Mouse (Mus musculus) cerebellum, adult 11-12 months (tissue): ENCODE results near the gene Hist1h2bj.
A peak's percentile ranks its signal among the peaks of the same experiment; 100 is the strongest.
"Not testable (repeated sequence)": the region's sequence is repeated elsewhere in the genome, so short reads cannot be mapped to it uniquely, and the experiment has no call there.

ENCODE experiments used
- DNase-seq: peaks from one replicate; pipeline ENCODE4 v3.0.0; 2022

Gene Hist1h2bj

DNA sequence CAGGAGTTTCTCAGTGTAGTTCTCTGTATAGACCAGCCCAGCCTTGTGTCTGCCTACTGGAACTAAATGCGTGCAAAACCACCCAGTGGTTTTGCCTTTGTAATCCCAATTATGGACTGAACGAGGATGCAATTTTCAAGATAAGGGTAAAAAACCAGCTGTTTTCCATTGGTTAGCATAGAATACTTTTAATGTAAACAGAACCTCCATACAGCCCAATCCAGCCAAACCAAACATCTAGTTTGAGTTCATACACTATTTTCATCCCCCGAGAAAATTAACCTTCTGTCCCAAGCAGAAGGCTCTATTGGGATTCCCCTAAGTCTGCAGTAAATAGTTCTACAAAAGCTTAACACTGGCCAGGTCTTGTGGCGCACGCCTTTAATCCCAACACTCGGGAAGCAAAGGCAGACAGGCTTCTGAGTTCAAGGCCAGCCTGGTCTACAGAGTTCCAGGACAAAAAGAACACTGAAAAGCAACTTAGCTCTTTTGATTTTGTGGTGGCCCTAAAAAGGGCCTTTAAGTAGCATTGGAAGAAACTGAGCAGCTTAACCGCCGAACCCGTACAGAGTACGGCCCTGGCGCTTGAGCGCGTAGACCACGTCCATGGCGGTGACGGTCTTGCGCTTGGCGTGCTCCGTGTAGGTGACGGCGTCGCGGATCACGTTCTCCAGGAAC, 2.4 kb upstream of the Hist1h2bj start:
- DNase-seq: no peak

GRCm38 (mm10) chr13:22041142-22041536, 1.9 kb upstream of the Hist1h2bj start, which contains the start of gene Hist1h4i:
Gene Hist1h4i (minus strand): TSS chr13:22041362.
- DNase-seq: peak; percentile 96

DNA sequence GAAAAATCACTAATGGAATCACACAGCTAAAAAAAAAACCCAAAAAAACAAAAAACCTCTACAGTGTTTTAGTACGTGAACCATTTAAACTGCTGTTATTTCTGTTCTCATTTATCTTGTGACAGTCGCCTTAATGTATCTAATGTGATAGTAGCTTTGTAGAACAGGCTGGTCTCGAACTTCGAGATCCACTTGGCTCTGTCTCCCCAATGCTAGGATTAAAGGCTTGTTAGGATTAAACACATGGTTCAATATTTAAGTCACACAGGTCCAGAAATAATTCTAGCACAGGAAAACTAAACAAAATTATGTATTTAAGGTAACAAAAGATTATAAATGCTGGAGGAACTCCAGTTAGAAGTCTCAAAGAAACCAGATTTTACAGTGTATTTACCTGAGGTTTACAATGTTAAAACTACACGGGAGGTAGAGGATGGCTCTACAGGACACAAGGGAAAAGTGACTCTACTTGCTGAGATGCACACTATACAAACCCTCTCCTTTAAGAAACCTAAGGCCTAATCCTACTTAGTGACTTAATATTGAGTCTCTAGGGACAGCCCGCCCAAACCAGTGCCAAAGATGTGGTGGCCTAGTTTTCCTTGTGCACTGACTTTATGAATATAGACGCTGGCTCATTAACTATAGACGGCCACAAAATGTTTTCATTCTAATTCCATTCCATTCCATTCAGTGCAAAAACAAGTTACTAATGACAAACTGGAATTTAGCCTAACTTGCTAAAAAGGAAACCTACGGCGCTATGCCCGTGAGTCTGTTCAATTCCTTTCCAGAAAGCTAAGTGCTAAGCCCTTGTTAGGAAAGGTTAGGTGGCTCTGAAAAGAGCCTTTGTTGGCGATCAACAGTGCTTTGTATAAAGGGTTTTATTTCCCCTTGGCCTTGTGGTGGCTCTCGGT, 1.1 kb upstream of the Hist1h2bj start:
- DNase-seq: peak; percentile 42

GRCm38 (mm10) chr13:22043503-22044431, 753 bp downstream of the Hist1h2bj start:
- peak; percentile 45 for DNase-seq

DNA sequence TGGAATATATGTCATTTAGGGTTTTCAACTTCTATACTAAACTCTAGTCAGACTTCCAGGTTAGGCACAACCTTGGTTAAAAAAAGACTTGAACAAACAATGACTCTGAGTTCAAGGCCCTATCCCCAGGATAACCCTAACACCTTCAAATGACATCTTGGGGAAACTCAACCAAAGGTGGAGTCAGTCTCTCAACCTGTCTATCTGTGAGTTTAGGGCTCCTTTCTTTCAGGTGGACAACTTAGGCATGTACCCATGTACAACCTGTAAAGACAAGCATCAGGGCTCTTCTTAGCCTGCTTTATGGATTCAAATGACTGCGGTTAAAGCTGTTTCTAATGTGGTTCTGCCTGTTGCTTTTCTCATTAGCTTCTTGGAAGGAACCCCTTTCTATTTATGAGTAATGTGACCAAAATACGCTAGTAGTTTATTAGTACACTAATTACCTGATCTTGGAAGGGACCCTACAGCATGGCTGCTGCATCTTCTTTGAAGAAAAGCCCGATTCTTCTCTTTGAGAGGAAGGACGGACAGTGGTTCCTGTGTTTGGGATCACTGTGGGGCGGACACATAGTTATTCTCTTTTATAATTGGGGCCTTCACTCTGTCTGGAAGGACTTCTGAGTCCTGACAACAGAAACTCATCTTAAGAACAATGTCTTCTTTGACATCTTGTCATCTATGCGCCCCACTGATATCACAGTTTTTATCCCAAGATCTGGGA, 1.6 kb downstream of the Hist1h2bj start:
- no peak for DNase-seq

- DNase-seq: no peak
Measured at GRCm38 (mm10) chr13:22045311-22045710, 2.3 kb downstream of the Hist1h2bj start.

- DNase-seq: no peak
Measured at GRCm38 (mm10) chr13:22049041-22049440, 6.0 kb downstream of the Hist1h2bj start.

- DNase-seq: no peak
Measured at GRCm38 (mm10) chr13:22049737-22050440, 6.9 kb downstream of the Hist1h2bj start.

- peak; percentile 69 for DNase-seq
Measured at GRCm38 (mm10) chr13:22050591-22051522, 7.8 kb downstream of the Hist1h2bj start.

DNA sequence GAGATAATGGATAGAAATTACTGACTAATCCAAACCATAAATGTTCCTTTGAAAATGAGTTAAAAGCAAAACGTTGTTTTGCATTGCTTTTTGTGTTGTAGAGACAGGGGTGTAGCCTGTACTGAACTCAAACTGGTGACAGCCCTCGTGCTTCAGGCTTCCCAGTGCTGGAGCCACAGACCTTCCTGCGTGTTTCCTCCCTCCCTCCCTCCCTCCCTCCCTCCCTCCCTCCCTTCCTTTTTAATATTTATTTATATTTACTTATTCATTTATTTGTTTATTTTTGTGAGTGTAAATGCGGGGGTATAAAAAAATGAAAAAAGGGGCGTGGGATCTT, 8.5 kb downstream of the Hist1h2bj start:
- DNase-seq: no peak

GRCm38 (mm10) chr13:22053754-22054153, 10.7 kb downstream of the Hist1h2bj start:
- no peak for DNase-seq

GRCm38 (mm10) chr13:22061422-22061821, 18.4 kb downstream of the Hist1h2bj start:
- DNase-seq: no peak

- DNase-seq: no peak
Measured at GRCm38 (mm10) chr13:22063468-22063867, 20.5 kb downstream of the Hist1h2bj start.

DNA sequence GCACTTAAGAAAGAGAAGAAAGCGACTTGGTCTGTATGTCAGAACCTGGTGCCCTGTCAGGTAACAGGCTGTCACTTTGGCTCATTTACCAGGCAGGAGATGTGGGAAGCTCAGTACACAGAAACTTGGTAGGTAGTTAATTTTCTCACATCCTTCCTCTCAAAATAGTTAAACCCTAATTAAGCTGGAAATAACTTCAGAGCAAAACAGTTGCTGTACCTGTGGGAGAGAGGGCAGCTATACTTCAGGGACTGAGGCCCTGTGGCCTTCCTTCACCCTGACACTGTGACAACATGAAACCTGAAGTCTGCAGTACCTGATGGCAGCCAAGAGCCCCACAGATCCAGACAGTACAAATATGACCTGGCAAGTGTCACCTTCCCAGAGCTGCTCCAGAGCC, 41.1 kb downstream of the Hist1h2bj start, which contains the start of gene Vmn1r188:
TSS of gene Vmn1r188 (plus strand) at position 301 of the 400 bp plus-strand sequence.
- not testable (repeated sequence) for DNase-seq
